Mouse (Mus musculus) layer of hippocampus, adult 9-11 months (tissue): ENCODE data around the gene Timp2.
A peak's percentile ranks its signal among the peaks of the same experiment; 100 is the strongest.

ENCODE experiments used
- DNase-seq: peaks from one replicate; pipeline ENCODE4 v3.0.0; 2022

Timp2 gene

GRCm38 (mm10) chr11:118289562-118289961 lies 66.0 kb downstream of the Timp2 start:
- peak; percentile 26 for DNase-seq

- no peak for DNase-seq
These were observed 66.5 kb downstream of the Timp2 start for GRCm38 (mm10) chr11:118289037-118289511.

- DNase-seq: no peak
These were observed 68.0 kb downstream of the Timp2 start for GRCm38 (mm10) chr11:118287573-118287972.

- DNase-seq: no peak
These were observed 69.1 kb downstream of the Timp2 start for GRCm38 (mm10) chr11:118286434-118286833.

GRCm38 (mm10) chr11:118285791-118286190 lies 69.7 kb downstream of the Timp2 start:
- DNase-seq: no peak

GRCm38 (mm10) chr11:118280218-118280617 lies 75.3 kb downstream of the Timp2 start:
- DNase-seq: no peak

- no peak for DNase-seq
These were observed 79.2 kb downstream of the Timp2 start for GRCm38 (mm10) chr11:118276328-118276727.

- DNase-seq: peak; percentile 40
These were observed 80.4 kb downstream of the Timp2 start for GRCm38 (mm10) chr11:118275092-118275491.

- no peak for DNase-seq
These were observed 85.7 kb downstream of the Timp2 start for GRCm38 (mm10) chr11:118269827-118270226.

- DNase-seq: no peak
These were observed 88.9 kb downstream of the Timp2 start for GRCm38 (mm10) chr11:118266666-118267046.

GRCm38 (mm10) chr11:118266044-118266665 lies 89.4 kb downstream of the Timp2 start:
- no peak for DNase-seq

- no peak for DNase-seq
These were observed 89.9 kb downstream of the Timp2 start for GRCm38 (mm10) chr11:118265621-118266020.

GRCm38 (mm10) chr11:118263146-118263545 lies 92.4 kb downstream of the Timp2 start:
- peak; percentile 84 for DNase-seq

- no peak for DNase-seq
These were observed 95.5 kb downstream of the Timp2 start for GRCm38 (mm10) chr11:118260081-118260480.

GRCm38 (mm10) chr11:118259580-118259979 lies 96.0 kb downstream of the Timp2 start:
- DNase-seq: no peak

- DNase-seq: no peak
These were observed 99.2 kb downstream of the Timp2 start for GRCm38 (mm10) chr11:118256371-118256770.

- DNase-seq: peak; percentile 81
These were observed 101.2 kb downstream of the Timp2 start for GRCm38 (mm10) chr11:118254159-118254951.

GRCm38 (mm10) chr11:118253447-118254158 lies 101.9 kb downstream of the Timp2 start:
- peak; percentile 35 for DNase-seq
